8 mouse cellular contexts compared by ENCODE assay signal in genomic region chr11:74555716-74556374, GRCm38 (mm10). TPM values are rescaled to one million over a fixed set of nuclear protein-coding genes. Genes with fewer than 3 reads are reported as not detected.
DNase-seq lines count a peak whose midpoint lies in the region; ATAC-seq lines count a peak whose summit lies in the region.

No protein-coding gene starts in this region.

- H3K4me1 ChIP-seq in kidney, embryonic 16.5 days (ENCODE audit: insufficient read depth, low read length), result peaks cover 40% of the 10 kb centered on the region
- peaks cover 4% of the 10 kb centered on the region for H3K4me1 ChIP-seq in midbrain, embryonic 11.5 days (ENCODE audit: control insufficient read depth, insufficient read depth, low read length)

- no peaks in the 10 kb centered on the region for H3K9me3 ChIP-seq in kidney, embryonic 16.5 days (ENCODE audit: low read length)
- no peaks in the 10 kb centered on the region for H3K9me3 ChIP-seq in midbrain, embryonic 11.5 days (ENCODE audit: control insufficient read depth, low read length)

- H3K27ac ChIP-seq in kidney, embryonic 16.5 days (ENCODE audit: low read length), result no peak overlapping the region; the same call in 1 of the 2 replicates
- H3K27ac ChIP-seq in midbrain, embryonic 11.5 days (ENCODE audit: low read depth, low read length), result no peak overlapping the region

- 59% methylated on average over 9 of the region's 9 CpGs for WGBS in kidney, embryonic 16.5 days
- WGBS in midbrain, embryonic 11.5 days, result 41% methylated on average over 9 of the region's 9 CpGs

- ATAC-seq in kidney, embryonic 16.5 days (ENCODE audit: low FRiP score, low TSS enrichment), result peak; percentile 25; the same call in 1 of the 2 replicates
- ATAC-seq in midbrain, embryonic 11.5 days (ENCODE audit: low FRiP score), result no peak

- DNase-seq in adrenal gland, postnatal 14 days, result peak; percentile 36
- DNase-seq in adrenal gland, adult 8-10 months, result no peak
- peak; percentile 57 for DNase-seq in MN1 (ENCODE audit: low spot score)
- peak; percentile 96 for DNase-seq in heart, adult 11 months
- DNase-seq in midbrain, embryonic 11.5 days (ENCODE audit: low spot score, missing footprints), result peak; percentile 75
- peak; percentile 71 to 78 for DNase-seq in thymus, postnatal 10 days (ENCODE audit: low spot score in 2 of 2)
- DNase-seq in right cerebral cortex, postnatal 4 days, result no peak

- H3K27me3 ChIP-seq in kidney, embryonic 16.5 days (ENCODE audit: insufficient read depth, low read length), result no peaks in the 10 kb centered on the region
- H3K27me3 ChIP-seq in midbrain, embryonic 11.5 days (ENCODE audit: control insufficient read depth, insufficient read depth, low read length), result no peaks in the 10 kb centered on the region

- H3K36me3 ChIP-seq in kidney, embryonic 16.5 days (ENCODE audit: insufficient read depth, low read length), result no peaks in the 10 kb centered on the region
- H3K36me3 ChIP-seq in midbrain, embryonic 11.5 days (ENCODE audit: control insufficient read depth, insufficient read depth, low read length), result no peaks in the 10 kb centered on the region

- no peak overlapping the region for H3K4me3 ChIP-seq in kidney, embryonic 16.5 days (ENCODE audit: low read length)
- H3K4me3 ChIP-seq in midbrain, embryonic 11.5 days (ENCODE audit: low read depth, low read length), result no peak overlapping the region

- H3K9ac ChIP-seq in kidney, embryonic 16.5 days (replicated peaks; ENCODE audit: low read length), result no peak overlapping the region
- no peak overlapping the region for H3K9ac ChIP-seq in midbrain, embryonic 11.5 days (ENCODE audit: low read length)

- H3K4me2 ChIP-seq in kidney, embryonic 16.5 days (replicated peaks; ENCODE audit: low read depth, low read length), result no peak overlapping the region
- no peak overlapping the region for H3K4me2 ChIP-seq in midbrain, embryonic 11.5 days

RNA-seq across cellular contexts. Expression of gene Rap1gap2, which starts 54.9 kb away (rescaled TPM):
- 12.6 and 12.8 TPM in 2 replicates for total RNA-seq in adrenal gland, postnatal 14 days (2021)
- 10 to 100 TPM in 2 of 4 experiments, 1 to 10 TPM in 2; 8.2 to 19.6 (median 12.7) TPM for total RNA-seq in adrenal gland, adult 8-10 months (2022)
- polyA plus RNA-seq in kidney, embryonic 16.5 days (2015; fragmentation: Nextera tagmentation; extraction: Ambion mirVana), result 5.5 and 6.2 TPM in 2 replicates
- polyA plus RNA-seq in midbrain, embryonic 11.5 days (2014; fragmentation: Nextera tagmentation; extraction: Ambion mirVana), result 2.5 TPM in 2 replicates

Comparison
In these comparisons a context has a peak if more than half of its experiments do, and no peak if none do; other contexts are left out.
1. DNase-seq: peak in adrenal gland, postnatal 14 days (single experiment), MN1 (single experiment), heart, adult 11 months (single experiment), midbrain, embryonic 11.5 days (single experiment) and thymus, postnatal 10 days (2 of 2); none in adrenal gland, adult 8-10 months (single experiment) and right cerebral cortex, postnatal 4 days (single experiment).